Mouse (Mus musculus): ENCODE measurements around the gene Fam107b.
A peak's percentile ranks its signal among the peaks of the same experiment; 100 is the strongest.
"Not testable (repeated sequence)": the region's sequence is repeated elsewhere in the genome, so short reads cannot be mapped to it uniquely, and the experiment has no call there.

Fam107b gene

DNA sequence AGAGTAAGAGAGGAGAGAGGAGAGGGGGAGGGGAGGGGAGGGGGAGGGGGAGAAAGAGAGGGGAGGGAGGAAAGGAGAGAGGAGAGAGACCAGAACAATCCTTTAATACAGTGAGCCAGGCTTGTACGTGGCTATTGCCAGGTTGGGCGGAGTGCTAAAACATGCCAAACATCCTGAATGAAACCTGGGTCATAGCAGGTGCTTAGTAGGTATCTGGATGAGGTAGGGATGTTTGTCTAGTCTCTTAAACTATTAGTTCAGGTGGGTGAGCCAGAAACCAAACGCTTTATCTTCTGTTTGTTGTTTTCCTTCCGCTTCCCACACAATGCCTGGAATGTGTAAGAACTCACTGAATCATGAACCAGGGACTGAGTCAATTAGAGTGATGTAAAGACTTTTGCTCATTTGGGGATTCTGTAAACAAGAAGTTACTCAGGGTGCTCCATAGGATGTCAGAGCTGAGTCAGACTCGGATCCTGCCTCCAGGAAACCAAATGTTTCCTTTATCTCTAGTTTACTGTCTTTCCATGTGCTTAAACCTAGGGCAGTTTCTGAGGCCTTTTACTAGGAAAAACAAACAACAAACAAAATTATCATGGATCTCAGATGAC is 89.1 kb downstream of the Fam107b start:
- DNase-seq = no peak

DNA sequence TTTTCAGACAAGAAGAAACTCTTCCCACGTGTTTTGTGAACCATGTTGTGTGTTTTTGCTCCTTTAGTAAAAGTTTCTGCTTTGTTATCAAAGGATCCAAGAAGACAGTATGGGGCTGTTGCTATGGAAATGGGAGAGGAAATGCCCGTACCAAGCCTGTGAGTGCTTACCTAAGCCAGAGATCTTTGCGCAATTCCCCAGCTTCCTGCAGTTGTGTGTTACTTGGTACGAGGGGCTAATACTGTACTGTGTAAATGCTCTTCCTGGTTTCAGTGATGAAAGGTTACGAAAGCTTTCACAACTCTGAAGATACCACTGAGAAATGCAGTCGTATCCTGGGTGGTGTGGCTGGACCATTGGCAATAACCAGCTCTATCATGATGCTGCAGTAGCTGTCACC is 93.8 kb downstream of the Fam107b start:
- no peak for DNase-seq

DNA sequence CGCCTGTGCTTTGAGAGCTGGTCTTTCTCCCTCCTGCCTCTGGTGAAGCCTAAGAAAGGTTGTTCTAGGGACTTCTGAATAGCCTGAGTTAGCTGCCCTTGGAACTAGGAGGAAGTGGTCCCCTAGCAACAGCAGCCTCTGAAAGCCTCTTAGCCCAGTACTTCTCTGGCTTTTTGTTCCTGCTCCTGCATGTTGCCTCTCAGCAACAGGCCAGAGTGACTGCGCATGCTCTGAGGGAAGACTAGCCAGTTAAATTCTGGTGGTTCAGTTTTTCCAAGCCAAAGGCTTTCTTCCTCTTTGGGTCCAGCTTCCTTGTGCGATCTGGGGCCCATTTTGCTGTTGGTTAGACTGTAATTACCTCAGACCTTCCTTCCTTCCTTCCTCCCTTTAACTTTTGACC is 98.4 kb downstream of the Fam107b start:
- DNase-seq = peak; percentile 10 to 49

DNA sequence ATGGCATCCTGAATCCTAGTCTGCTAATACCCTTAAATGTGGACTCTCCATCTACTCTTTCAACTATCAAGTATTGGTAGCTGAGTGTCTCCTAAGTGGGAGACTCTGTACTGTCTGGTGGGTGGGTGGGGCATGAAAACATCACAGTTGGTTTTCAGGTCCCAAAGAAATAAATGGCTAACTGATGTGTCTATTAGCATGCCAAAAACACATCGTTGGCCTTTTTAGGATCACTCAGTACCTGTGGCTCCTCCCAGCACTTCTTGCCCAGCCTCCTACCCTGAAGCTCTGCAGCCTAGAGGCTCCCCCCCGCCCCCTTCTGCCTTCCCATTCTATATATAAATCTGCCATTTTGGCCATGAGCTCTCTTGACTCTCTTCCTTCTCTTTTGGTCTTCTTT is 99.4 kb downstream of the Fam107b start:
- no peak for DNase-seq

DNA sequence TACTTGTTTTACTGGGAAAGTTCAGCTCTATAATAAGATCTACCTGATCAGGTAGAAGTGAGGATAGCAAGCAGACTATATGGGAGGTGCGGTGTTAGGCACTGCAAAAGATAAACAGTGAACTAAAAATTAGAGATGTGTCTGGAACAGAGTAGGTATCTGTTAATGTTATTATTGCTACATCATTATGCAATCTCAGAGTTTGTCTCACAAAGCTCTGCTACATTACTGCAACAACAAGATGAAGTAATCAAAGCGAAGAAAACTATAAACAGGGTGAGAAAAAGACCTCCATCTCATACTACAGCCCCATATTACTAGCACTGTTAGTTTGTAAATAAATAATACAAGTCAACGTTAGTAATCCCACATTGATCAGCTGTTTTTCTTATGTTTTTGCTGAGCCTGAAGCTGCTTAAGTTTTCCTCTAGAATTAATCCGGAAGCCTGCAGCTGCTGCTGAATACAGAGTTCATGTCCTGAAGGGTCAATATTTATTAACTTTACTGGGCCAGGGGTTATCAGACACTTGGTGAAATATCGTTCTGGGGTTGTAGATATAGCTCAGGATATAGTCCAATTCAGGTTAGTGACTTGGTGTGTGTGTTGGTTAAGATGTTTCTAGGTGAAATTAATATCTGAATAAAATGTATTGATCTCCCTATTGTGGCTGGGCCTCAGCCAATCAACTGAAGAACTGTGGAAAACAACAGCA is 102.5 kb downstream of the Fam107b start:
- DNase-seq = no peak

DNA sequence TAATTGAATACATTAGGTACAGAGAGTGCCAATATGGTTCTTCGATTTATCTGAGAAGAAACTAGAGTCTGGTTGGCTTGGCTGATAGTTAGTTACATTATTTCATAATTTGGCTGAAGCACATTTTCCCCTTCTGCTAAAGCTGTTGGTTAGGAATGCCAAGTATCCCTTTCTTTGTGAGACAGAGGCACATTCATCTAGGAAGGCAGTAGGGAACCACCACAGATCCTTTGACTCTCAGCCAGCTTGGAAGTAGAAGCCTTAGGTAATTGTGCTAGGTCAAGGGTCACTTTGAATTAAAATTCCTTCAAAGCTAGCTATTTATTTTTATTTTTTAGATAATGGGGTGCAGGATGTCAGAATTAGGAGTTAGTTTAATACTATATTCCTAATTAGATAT is 105.2 kb downstream of the Fam107b start:
- no peak for DNase-seq

DNA sequence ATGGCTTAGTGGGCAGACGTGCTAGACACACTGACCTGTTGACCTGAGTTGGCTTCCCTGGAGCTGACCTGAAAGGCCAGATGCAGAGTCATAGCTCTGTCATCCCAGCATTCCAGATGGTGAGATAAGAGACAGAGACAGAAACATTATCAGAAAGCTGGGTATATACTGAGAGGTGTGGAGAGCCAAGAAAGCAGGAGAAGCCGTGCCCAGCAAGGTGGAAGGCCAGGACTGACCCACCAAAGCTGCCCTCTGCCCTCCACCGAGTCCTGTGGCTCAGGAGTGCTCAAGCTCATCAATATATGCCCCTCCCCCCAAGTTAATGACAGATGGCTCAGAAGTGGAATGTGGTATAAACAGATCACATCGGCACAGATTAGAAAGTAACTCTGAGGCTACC is 112.4 kb downstream of the Fam107b start:
- no peak for DNase-seq

DNA sequence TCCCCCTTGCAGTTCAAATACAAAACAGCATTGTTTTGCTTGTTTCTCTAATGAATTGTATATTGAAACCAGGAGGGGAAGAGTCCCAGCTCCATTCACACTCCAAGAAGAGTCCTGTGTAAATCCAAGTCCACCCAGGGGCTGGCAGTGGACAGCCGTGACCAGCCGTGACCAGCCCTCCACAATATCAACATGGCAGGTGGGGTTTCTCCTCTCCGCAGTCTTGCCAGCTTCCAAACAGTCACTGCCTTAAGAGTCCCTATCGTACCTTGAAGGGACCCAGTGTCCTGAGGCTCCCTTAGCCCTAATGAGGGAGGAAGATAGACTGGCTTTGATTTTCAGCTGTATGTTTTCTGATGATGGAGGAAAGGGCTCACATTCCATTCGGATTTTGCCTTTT is 113.1 kb downstream of the Fam107b start:
- no peak for DNase-seq

DNA sequence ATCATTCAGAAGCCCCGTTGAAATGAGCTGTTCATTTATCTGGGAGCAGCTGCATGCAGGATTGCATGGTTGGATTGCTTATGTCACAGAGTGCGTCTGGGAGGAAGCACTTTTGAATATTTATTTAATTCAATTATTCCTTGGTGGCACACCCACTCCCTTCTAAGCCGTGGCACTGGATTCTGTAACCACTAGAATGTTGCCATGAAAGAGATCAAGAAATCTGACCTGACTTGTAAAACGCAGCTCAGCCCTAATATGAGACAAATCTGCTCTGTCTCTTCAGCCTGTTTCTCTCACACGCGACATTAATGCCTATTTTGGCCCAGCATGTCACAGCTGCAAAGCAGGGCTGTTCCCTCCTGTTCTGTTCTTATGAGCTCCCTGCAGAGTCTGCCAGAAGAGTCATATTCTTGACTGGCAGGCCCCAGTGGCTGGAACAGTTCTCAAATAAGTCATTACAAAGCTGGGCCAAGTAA is 113.5 kb downstream of the Fam107b start:
- DNase-seq = no peak

DNA sequence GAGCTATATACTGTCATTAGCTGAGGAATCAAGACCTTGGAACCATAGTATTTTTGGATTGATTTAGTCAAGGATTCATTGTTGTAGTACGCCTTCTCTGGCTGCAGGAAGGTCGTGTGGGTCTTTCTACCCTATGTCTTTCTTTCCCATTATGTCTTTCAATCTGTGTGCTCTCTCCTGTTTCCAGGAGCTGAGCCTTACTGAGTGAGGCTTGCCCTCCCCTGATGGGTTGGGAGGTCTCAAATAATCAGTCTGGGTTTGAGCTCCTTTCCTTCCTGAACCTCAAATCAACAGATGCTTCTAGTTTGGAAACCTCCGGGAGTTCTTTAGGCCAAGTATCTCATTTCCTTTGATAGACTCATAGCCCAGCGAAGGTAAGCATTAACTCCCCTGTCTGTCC is 119.9 kb downstream of the Fam107b start:
- no peak for DNase-seq

DNA sequence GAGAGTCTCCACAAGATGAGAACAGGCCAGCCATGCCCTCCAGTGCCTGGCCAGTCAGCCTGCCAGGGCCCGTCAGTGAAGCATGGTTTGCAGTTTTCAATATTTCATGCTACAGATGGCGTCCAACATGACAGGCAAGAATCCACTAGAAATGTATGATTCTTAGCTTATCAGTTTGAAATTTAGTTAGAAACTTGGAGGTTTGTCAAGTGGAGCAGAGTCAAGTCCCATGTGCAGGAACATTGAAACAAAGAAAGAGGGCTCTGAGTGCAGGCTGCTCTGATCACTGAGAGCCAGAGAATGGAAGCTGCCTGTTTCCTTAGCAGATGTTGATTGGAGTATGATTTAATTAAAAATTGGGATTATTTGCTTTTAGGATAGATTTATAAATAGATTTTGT is 122.5 kb downstream of the Fam107b start:
- DNase-seq = no peak

DNA sequence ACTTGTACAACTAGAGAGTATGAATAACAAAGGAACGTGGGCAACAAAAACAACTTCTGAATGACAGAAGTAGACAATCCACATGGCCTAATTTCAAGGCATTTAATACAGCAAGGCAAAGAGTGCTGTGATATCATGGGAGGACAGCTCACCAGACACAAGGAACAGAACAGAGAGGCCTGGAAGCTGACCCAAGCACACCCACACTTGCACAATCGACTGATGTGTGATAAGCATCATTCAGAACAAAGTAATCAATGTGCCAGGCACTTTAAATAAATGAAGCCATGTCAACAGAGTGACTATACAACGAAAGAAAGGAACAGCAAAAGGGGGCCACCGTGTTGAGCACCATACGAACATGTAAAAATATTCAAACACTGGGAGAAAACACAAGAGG is 125.6 kb downstream of the Fam107b start:
- no peak for DNase-seq

DNA sequence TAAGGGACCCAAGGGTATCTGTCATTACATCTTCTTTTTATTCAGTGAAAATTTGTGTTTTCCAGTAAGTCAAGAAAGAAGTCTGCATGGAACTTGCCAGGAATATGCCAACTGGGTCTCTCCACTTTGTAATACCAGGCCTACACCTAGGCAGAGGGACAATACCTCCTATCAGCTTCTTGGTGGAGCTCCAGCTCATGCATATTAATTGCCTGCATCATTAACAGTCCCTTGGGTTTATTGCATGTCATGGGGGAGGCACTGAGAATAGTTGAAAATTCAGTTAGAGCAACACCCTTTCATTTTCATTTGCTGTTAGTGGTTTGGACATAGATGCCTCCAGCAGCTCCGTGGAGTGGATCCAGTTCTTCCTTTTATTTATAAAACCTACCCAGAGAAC is 130.1 kb downstream of the Fam107b start:
- DNase-seq = peak in 1 of 2 experiments; percentile 45

DNA sequence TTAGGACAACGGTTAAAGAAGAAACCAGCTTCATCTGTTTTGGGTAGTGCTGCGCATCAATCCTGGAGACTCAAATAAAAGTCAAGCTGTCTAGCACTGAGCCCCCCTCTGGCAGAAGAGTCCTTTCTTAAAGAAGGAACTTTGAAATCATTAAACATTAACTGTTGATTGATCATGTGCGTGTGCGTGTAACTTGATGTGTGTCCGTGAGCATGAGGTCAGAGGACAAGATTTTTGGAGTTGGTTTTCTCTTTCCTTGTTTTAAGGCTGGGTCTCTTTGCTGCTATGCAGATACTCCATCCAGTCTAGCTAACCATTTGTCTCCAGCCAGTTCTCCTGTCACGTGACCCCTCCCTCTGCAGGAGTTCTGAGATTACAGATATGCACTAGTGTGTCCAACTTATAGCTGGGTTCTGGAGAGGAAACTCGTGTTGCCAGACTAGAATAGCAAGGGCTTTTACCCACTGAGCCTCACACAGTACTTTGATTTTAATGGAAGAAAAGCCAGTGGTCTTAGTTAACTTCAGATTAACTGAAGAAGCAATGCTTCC is 132.4 kb downstream of the Fam107b start:
- peak in 1 of 2 experiments; percentile 20 for DNase-seq

DNA sequence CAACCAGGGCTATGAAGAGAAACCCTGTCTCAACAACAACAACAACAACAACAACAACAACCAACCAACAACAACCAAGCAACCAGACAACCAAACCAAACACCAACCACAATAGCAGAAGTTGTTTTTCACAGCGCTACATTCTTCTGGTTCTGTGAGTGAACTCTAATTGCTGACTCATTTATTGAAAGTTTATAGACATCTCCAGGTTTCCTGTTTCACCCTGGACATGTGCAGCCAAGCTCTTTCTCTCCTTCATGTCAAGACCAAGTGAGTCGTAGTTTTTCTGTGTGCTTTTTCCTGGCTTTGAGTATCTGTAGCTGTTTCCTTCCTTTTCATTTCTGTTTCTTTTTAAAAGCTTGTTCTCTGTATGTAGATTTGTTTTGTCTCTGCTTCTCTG is 133.5 kb downstream of the Fam107b start:
- no peak for DNase-seq

DNA sequence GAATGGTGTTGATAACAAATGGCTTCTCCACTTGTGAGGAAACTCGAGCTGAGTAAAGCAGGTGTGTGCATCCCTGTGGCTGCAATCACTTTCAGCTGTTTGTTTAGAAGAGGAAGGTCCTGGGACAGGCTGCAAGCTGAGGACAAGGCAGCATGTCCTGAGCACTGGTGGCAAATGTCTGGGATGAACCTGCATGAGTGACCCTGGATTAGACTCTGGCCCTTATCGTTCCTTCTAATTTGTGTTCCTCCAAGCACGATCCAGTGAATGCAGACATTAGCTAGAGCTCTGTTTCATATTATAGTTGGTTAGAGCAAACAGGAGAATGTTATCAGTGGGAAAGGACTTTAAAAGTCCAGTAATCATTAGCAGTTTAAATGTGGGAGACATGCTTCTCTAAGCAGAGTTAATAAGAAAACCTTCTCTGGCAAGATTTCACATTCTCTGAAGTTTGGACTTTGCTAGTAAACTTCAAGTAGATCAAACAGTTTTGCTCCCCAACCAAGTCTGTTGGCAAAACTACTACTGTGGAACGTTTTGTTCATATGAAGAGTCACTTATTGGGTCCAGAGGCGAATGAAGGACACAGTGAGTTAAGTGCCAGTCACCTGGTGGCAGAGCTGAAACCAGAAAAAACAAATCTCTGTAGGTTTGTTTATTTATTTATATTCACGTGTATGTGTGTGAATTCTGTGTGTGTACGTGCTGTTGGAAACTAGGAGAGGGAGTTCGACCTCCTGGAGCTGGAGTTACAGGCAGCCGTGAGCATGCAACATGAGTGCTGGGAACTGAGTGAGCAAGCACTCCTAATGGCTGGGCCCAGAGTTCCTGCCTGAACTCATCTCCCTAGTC is 134.2 kb downstream of the Fam107b start:
- peak; percentile 37 to 71 for DNase-seq

DNA sequence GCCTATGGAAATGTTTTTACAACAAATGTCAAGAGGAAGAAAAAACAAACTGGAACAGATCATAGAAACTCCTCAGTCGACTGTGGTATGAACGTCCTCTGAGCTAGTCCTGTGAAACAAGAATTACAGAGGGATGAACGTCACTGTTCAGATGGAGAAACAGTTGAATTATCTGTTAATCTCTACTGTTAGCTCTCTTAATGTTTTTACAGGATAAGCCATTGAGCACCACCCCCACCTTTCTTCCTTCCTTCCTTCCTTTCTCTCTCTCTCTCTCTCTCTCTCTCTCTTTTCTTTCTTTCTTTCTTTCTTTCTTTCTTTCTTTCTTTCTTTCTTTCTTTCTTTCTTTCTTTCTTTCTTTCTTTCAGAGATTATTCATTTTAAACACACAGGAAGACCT is 135.0 kb downstream of the Fam107b start:
- DNase-seq = not testable (repeated sequence)

DNA sequence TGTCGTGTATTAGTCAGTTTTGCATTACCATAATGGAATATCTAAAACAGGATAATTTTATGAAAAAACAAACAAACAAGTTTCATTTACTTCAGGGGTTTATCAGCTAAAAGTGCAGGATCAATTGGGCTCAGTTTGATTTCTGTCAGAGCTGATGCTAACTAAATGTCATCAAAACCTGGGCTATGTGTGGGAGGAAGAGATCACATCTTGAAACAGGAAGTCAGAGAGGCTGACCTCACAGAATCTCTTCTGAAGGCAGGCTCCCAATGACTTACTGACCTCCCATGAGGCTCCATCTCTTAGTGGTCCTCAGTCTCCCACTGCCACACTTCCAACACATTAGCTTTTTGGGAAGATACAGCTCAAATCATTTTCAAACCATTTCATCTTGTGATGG is 136.9 kb downstream of the Fam107b start:
- no peak for DNase-seq

DNA sequence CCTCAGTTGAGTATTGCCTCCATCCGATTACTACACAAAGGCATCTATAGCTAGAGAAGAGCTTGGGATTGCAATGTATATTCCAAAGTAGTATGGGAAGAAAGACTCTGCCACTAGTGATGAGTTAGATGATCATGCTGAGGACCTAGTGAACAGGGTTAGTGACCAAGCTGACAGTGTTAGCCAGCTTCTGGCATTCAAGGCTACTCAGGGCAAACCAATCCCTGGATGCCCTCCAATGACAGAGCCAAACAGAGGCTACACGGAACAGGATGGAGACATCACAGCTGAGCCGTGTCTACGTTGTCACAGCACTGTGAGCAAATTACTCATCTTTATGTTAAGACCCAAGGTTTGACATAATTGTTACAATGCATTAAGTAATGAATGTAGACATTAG is 138.3 kb downstream of the Fam107b start:
- DNase-seq = no peak

DNA sequence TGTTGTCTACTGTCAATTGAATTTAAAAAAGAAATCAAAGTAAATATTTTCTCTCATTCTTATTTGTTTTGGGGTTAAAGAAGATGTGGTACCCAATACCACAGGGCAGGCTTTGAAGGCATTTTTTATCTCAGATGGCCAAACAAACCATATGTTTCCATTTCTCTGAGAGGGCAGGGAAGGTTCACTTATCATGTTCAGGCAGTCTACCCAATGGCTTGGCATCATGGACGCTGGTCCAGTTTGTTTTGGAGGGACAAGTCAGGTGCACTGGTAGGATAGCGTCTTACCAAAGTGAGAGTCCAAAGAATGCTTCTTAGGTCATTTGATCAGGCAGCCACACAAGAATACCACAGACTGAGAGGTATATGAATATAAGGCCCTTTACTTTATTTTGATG is 139.6 kb downstream of the Fam107b start:
- DNase-seq = no peak

DNA sequence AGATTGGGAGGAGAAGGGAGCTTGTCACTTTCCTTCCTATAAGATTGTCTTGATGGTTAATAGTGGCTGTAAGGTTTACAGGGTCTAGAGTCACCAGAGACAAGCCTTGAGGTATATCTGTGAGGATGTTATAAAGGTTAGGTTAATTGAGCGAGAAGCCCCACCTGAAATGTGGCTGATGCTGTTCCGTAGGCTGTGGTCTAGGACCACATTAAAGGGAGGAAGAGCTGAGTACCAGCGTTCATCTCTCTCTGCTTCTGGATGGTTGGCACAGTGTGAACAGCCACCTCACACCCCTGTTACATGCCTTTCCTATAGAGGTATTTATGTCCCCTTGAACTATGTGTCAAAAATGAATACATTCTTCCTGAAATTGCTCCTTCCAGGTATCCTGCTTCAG is 140.2 kb downstream of the Fam107b start:
- no peak for DNase-seq

DNA sequence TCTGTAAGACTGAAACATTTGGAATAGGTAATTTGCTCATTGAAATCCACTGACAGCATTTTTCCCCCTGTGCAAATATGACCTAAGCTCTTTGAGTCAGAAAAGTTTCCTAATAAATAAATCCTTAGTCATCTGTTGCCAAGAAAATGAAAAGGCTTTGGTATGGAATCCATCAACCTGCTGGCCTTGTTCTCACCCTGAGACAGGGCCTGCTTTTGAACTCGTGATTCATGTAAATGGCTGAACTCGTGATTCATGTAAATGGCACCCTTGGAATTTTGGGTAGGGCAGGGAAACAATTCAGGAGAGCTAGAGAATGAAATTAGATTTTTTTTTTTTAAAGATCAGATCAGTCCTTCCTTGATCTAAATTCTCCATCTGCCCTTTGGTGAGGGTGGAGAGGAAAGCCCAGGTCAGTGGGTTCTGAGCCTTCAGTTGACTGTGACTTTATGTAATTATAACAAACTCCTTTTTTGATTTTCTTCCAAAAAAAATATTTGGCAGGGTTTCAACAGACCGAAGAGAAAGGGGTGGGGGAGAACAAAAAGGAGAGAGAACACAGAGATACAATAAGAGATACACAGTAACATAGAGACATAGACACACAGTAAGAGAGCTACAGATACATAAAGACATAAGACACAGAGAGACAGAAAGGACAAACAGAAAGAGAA is 142.2 kb downstream of the Fam107b start:
- no peak for DNase-seq

DNA sequence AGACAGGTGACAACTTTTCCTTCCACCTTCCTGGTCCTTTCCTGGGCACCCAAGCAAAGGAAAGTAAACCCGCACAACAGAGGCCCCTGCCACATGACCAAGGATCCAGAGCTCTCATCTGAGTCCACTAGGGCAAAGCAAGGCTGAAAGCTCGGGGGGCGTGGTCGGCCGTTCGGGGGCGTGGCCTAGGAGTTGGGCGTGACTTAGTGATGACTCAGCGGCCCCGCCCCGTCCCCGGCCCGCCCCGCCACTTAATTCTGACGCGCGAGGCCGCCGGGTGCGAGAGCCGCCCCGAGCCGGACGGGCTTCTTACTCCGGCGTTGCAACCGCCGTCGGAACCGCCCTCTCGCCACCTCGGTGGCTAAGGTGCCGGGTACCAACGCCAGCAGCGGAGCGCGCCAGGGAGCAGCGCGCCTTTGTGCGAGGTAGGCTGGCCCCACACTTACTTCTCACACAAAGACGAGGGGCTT is 143.0 kb downstream of the Fam107b start:
- peak; percentile 98 to 100 for DNase-seq
